ENCODE assay signal across 14 mouse cellular contexts in the genomic region with DNA sequence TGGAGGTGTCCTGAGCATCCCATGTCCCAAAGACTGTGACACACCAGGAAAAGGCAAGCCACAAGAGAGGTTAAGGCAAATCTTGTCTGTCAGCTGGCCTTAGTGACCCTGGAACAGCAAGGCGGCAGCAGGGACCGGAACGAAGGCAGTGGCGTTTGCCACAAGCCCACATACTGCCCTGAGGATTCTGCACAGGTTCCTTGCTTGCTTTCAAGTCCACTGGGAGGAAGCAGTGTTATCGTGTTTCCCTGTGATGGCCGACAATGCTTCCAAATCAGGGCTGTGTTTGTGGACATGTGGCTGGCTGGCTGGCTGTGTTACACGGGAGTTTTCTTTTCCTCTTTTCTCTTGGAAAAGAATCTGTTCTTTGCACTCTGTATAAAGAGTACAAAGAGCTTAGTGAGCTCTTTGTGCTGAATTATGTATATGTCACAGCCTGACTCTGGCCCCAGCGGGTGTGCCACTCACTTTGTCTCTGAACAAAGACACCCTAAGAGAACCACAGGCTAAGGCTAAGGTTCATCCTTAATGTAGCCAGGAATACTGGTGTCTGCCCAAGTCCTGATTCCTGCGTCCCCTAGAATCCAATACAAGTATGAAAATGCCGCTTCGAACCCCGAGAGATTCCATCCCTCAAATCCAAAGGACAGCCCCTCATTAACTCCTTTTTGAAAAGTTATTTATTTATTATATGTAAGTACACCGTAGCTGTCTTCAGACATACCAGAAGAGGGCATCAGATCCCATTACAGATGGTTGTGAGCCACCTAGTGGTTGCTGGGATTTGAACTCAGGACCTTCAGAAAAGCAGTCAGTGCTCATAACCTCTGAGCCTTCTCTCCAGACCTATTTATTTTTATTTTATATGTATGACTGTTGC. TPM values are rescaled to one million over a fixed set of nuclear protein-coding genes. Genes with fewer than 3 reads are reported as not detected.
A peak's percentile ranks its signal among the peaks of the same experiment; 100 is the strongest.
DNase-seq lines count a peak whose midpoint lies in the region; ATAC-seq and TF ChIP-seq lines count a peak whose summit lies in the region.
"Had no signal": no experiment of that assay in that cellular context is flagged by ENCODE, and none has a peak within 500 bp of the region (broad histone marks: within the 10 kb centered on the region; RNA-seq: fewer than 3 reads in every experiment).

No protein-coding gene starts in this region.

- no peak for DNase-seq in kidney, postnatal 0 days (ENCODE audit: low spot score)
- DNase-seq in kidney, postnatal 4 days = no peak
- peak; percentile 41 for DNase-seq in embryo, embryonic 10.5 days (ENCODE audit: low spot score)
- DNase-seq in hindbrain, postnatal 0 days (ENCODE audit: low spot score) = no peak
- peak; percentile 49 for DNase-seq in neural tube, embryonic 11.5 days (ENCODE audit: low spot score)
- no peak for DNase-seq in adipocyte (ENCODE audit: low spot score)
- DNase-seq in spleen, postnatal 10 days (ENCODE audit: low spot score in 2 of 2) = no peak
- DNase-seq: adrenal gland, postnatal 36 days; cerebellum, adult 11-12 months; gastrocnemius, postnatal 14 days; heart, postnatal 4 days; lung, adult 2 months had no signal

- no peak overlapping the region for H3K4me3 ChIP-seq in kidney, postnatal 0 days (replicated peaks; ENCODE audit: low read depth, low read length)
- no peak overlapping the region for H3K4me3 ChIP-seq in hindbrain, postnatal 0 days (ENCODE audit: low read length)
- no peak overlapping the region for H3K4me3 ChIP-seq in neural tube, embryonic 11.5 days (ENCODE audit: low read depth, low read length)

- H3K9ac ChIP-seq in kidney, postnatal 0 days (ENCODE audit: low read depth, low read length) = no peak overlapping the region
- no peak overlapping the region for H3K9ac ChIP-seq in hindbrain, postnatal 0 days (replicated peaks; ENCODE audit: low read length)
- H3K9ac ChIP-seq in neural tube, embryonic 11.5 days (ENCODE audit: low read length) = no peak overlapping the region

- no peak overlapping the region for H3K4me2 ChIP-seq in kidney, postnatal 0 days (ENCODE audit: low read length)
- no peak overlapping the region for H3K4me2 ChIP-seq in hindbrain, postnatal 0 days (ENCODE audit: low read depth, low read length)
- no peak overlapping the region for H3K4me2 ChIP-seq in neural tube, embryonic 11.5 days (ENCODE audit: low read depth)

- no peak for ATAC-seq in kidney, postnatal 0 days (replicated peaks; ENCODE audit: low FRiP score, low read depth)
- no peak for ATAC-seq in hindbrain, postnatal 0 days
- peak; percentile 29; the same call in 1 of the 2 replicates for ATAC-seq in neural tube, embryonic 11.5 days (ENCODE audit: insufficient read depth, low FRiP score, low TSS enrichment)
- ATAC-seq in frontal cortex, adult (ENCODE audit: low TSS enrichment) = no peak

- no peaks in the 10 kb centered on the region for H3K36me3 ChIP-seq in kidney, postnatal 0 days (ENCODE audit: insufficient read depth, low read length)
- H3K36me3 ChIP-seq in hindbrain, postnatal 0 days (ENCODE audit: insufficient read depth, low read length) = no peaks in the 10 kb centered on the region
- H3K36me3 ChIP-seq in neural tube, embryonic 11.5 days (ENCODE audit: control insufficient read depth, insufficient read depth, low read length) = no peaks in the 10 kb centered on the region

- H3K4me1 ChIP-seq in kidney, postnatal 0 days (replicated peaks; ENCODE audit: insufficient read depth, low read length) = peaks cover 31% of the 10 kb centered on the region
- H3K4me1 ChIP-seq in hindbrain, postnatal 0 days (ENCODE audit: insufficient read depth, low read length) = peaks cover 18% of the 10 kb centered on the region
- peaks cover 38% of the 10 kb centered on the region for H3K4me1 ChIP-seq in neural tube, embryonic 11.5 days (ENCODE audit: control insufficient read depth, insufficient read depth, low read length)

- no peak overlapping the region for H3K27ac ChIP-seq in kidney, postnatal 0 days
- H3K27ac ChIP-seq in hindbrain, postnatal 0 days = no peak overlapping the region
- H3K27ac ChIP-seq in neural tube, embryonic 11.5 days (ENCODE audit: low read depth, low read length) = peak overlapping the region; percentile 67; the same call in 1 of the 2 replicates

- peak; percentile 48 for TF ChIP-seq CTCF in kidney, postnatal 0 days (IDR thresholded peaks at IDR 0.05; ENCODE audit: low read depth)
- TF ChIP-seq CTCF in hindbrain, postnatal 0 days (IDR thresholded peaks at IDR 0.05; ENCODE audit: low read depth) = peak; percentile 56

- 63% methylated on average over 13 of the region's 13 CpGs for WGBS in kidney, postnatal 0 days
- WGBS in hindbrain, postnatal 0 days = 28% methylated on average over 13 of the region's 13 CpGs
- 34% methylated on average over 13 of the region's 13 CpGs for WGBS in neural tube, embryonic 11.5 days

- no peaks in the 10 kb centered on the region for H3K27me3 ChIP-seq in kidney, postnatal 0 days (ENCODE audit: insufficient read depth, low read length)
- no peaks in the 10 kb centered on the region for H3K27me3 ChIP-seq in hindbrain, postnatal 0 days (ENCODE audit: insufficient read depth, low read length)
- peaks cover 2% of the 10 kb centered on the region; the same call in 1 of the 2 replicates for H3K27me3 ChIP-seq in neural tube, embryonic 11.5 days (ENCODE audit: control insufficient read depth, insufficient read depth, low read length)

- H3K9me3 ChIP-seq in kidney, postnatal 0 days (replicated peaks; ENCODE audit: low read length) = no peaks in the 10 kb centered on the region
- no peaks in the 10 kb centered on the region for H3K9me3 ChIP-seq in hindbrain, postnatal 0 days (ENCODE audit: low read length)
- no peaks in the 10 kb centered on the region for H3K9me3 ChIP-seq in neural tube, embryonic 11.5 days (ENCODE audit: control insufficient read depth, low read length)

RNA-seq across cellular contexts. Expression of gene Pde9a, which starts 50.2 kb away (rescaled TPM):
- polyA plus RNA-seq in kidney, postnatal 0 days (2015; fragmentation: Nextera tagmentation; extraction: Ambion mirVana) = 31.9 and 36.8 TPM in 2 replicates
- 34.4 and 39.8 TPM in 2 replicates for total RNA-seq in hindbrain, postnatal 0 days (2014; rRNA removed)
- polyA plus RNA-seq in hindbrain, postnatal 0 days (2015; fragmentation: Nextera tagmentation; extraction: Ambion mirVana) = 35.2 and 36.3 TPM in 2 replicates
- polyA plus RNA-seq in neural tube, embryonic 11.5 days (2014; fragmentation: Nextera tagmentation; extraction: Ambion mirVana) = 34.5 and 35.5 TPM in 2 replicates
- total RNA-seq: monocyte, adult 5-6 weeks had no signal

Comparison
In these comparisons a context has a peak if more than half of its experiments do, and no peak if none do; other contexts are left out.
1. DNase-seq: peak in embryo, embryonic 10.5 days (single experiment) and neural tube, embryonic 11.5 days (single experiment); none in kidney, postnatal 0 days (single experiment), kidney, postnatal 4 days (0 of 2), hindbrain, postnatal 0 days (single experiment), adipocyte (single experiment) and spleen, postnatal 10 days (0 of 2).